Mouse (Mus musculus): ENCODE data around the gene Tagap. TPM values are rescaled to one million over a fixed set of nuclear protein-coding genes. Genes with fewer than 3 reads are reported as not detected.
"Not testable (repeated sequence)": the region's sequence is repeated elsewhere in the genome, so short reads cannot be mapped to it uniquely, and the experiment has no call there.

The Tagap gene
- total RNA-seq, 2 experiments from 2014 or later: 4.6 to 6.0 TPM

GRCm38 (mm10) chr17:7945117-7946052, 19.6 kb downstream of the Tagap start, which contains the start of gene Rsph3a:
Gene Rsph3a (plus strand): TSS chr17:7945614.
- Histone ChIP-seq H3K4me3 (peak within 1 kb of the TSS; percentile 60), H3K27ac (peak within 1 kb of the TSS; percentile 81)
- DNase-seq (ENCODE audit: extremely low spot score in 1 of 2, low spot score in 2 of 2): peak; percentile 83
- intact Hi-C loops (cut with DNase I): loop anchor here (10.0 kb wide), 1 partner anchor 1001 kb away; the partner anchor contains the start of gene Rsph3b
- TF ChIP-seq CTCF (IDR thresholded peaks at IDR 0.05): peak; percentile 4; the same call in 1 of the 2 replicates

GRCm38 (mm10) chr17:7946053-7946627, 20.3 kb downstream of the Tagap start:
- intact Hi-C loops (cut with DNase I): loop anchor here (10.0 kb wide), 1 partner anchor 1001 kb away; the partner anchor contains the start of gene Rsph3b
- not testable (repeated sequence) for DNase-seq (ENCODE audit: extremely low spot score in 1 of 2, low spot score in 2 of 2)
- peak overlapping the region; percentile 81 for H3K27ac ChIP-seq

GRCm38 (mm10) chr17:7951333-7951732, 25.5 kb downstream of the Tagap start:
- H3K27ac ChIP-seq; intact Hi-C loops (cut with DNase I); H3K4me3 ChIP-seq; DNase-seq (ENCODE audit: extremely low spot score in 1 of 2, low spot score in 2 of 2): not testable (repeated sequence)

More at GRCm38 (mm10) chr17:7946053-7946627, 20.3 kb downstream of the Tagap start:
- peak overlapping the region; percentile 60 for H3K4me3 ChIP-seq

GRCm38 (mm10) chr17:7957242-7957641, 31.4 kb downstream of the Tagap start:
- intact Hi-C loops (cut with DNase I); H3K27ac ChIP-seq; DNase-seq (ENCODE audit: extremely low spot score in 1 of 2, low spot score in 2 of 2); H3K4me3 ChIP-seq: not testable (repeated sequence)

GRCm38 (mm10) chr17:7963333-7963732, 37.5 kb downstream of the Tagap start:
- H3K4me3 ChIP-seq; intact Hi-C loops (cut with DNase I); DNase-seq (ENCODE audit: extremely low spot score in 1 of 2, low spot score in 2 of 2); H3K27ac ChIP-seq: not testable (repeated sequence)

- H3K4me3 ChIP-seq; DNase-seq (ENCODE audit: extremely low spot score in 1 of 2, low spot score in 2 of 2); intact Hi-C loops (cut with DNase I); H3K27ac ChIP-seq: not testable (repeated sequence)
Observed at GRCm38 (mm10) chr17:7964398-7964797, 38.6 kb downstream of the Tagap start.

- H3K27ac ChIP-seq; intact Hi-C loops (cut with DNase I); DNase-seq (ENCODE audit: extremely low spot score in 1 of 2, low spot score in 2 of 2); H3K4me3 ChIP-seq: not testable (repeated sequence)
Observed at GRCm38 (mm10) chr17:7968490-7968889, 42.7 kb downstream of the Tagap start.

GRCm38 (mm10) chr17:7969782-7970181, 44.0 kb downstream of the Tagap start:
- H3K4me3 ChIP-seq; intact Hi-C loops (cut with DNase I); DNase-seq (ENCODE audit: extremely low spot score in 1 of 2, low spot score in 2 of 2); H3K27ac ChIP-seq: not testable (repeated sequence)

GRCm38 (mm10) chr17:7983484-7983883, 57.7 kb downstream of the Tagap start:
- DNase-seq (ENCODE audit: extremely low spot score in 1 of 2, low spot score in 2 of 2); H3K27ac ChIP-seq; intact Hi-C loops (cut with DNase I); H3K4me3 ChIP-seq: not testable (repeated sequence)

Other genes starting within 250 kb of the Tagap start
- 1 to 10 TPM; 5.6 to 6.6 TPM for gene Fndc1, start 98.7 kb upstream of the Tagap start, total RNA-seq (2021)
- gene Rsph3a, start 19.6 kb downstream of the Tagap start, total RNA-seq (2021): 10 to 100 TPM; 31.7 to 39.7 TPM
- under 1 TPM; 0.18 to 0.61 TPM for gene Gm49673, start 221.8 kb downstream of the Tagap start, total RNA-seq (2021)
- 1 to 10 TPM; 3.7 to 4.7 TPM for gene Rnaset2a, start 222.1 kb downstream of the Tagap start, total RNA-seq (2021)
- 10 to 100 TPM; 21.4 to 21.7 TPM for gene Fgfr1op, start 239.5 kb downstream of the Tagap start, total RNA-seq (2021)